Mouse (Mus musculus): ENCODE results near the gene Psmb7.

- TF ChIP-seq CTCF (IDR thresholded peaks at IDR 0.05; ENCODE audit: control insufficient read depth, insufficient read depth, insufficient read length), result no peak
- no peak for TF ChIP-seq USF1 (IDR thresholded peaks at IDR 0.05; ENCODE audit: low read depth)
- no peak for TF ChIP-seq MAX (IDR thresholded peaks at IDR 0.05)
- TF ChIP-seq MYOD1 (IDR thresholded peaks at IDR 0.05; ENCODE audit: control insufficient read depth, insufficient read length, low read depth), result no peak
- no peak for TF ChIP-seq CEBPB (IDR thresholded peaks at IDR 0.05; ENCODE audit: low read depth)
Measured at GRCm38 (mm10) chr2:38683083-38683482, 39.2 kb upstream of the Psmb7 start.

Data from C2C12 (cell line).